10 mouse cellular contexts compared by ENCODE assay signal in the genomic region with DNA sequence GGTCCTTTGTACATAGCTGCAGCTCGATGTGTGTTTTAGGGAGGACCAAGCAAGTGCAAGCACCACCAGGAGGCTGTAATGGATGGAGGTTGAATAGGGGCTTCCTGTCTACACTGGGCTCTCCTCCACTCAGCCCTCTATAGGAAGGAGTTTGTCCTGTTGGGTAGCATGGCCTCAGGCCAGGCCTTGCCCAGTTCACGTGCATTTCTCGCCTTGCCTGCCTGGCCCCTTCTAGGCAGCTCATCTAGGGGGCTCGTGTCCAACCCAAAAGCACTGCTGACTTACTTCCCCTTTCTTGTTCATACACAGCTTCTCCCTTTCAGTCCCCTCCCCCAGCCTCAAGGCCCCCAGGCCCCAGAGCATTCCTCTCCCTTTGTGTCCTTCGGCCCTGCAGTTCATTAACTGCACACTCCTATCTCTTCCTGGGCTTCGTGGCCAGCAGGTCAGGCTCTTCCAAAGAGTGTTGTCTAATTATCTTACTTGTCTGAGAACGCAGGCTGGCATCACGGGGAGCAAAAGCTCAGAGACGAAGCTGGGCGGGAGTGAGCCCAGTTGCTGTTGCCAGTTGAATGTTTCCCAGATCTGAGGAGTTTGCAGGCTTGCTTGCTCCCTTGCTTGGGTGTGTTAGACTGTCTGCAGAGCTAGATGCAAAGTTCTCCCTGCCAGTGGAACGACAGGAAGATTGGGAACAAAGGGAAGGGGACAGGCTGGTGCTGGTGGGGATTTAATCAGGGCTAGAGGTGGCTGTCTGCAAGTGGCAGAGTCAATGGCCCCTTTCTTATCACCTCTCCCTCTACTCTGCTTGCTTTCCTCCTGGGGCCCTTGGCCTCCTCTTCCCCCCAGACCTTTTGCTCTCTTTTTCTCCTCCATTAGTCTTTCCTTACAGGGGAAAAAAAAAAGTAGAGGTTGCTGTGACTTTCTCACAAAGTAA.
A peak's percentile ranks its signal among the peaks of the same experiment; 100 is the strongest.
DNase-seq lines count a peak whose midpoint lies in the region; ATAC-seq and TF ChIP-seq lines count a peak whose summit lies in the region.
"Had no signal": no experiment of that assay in that cellular context is flagged by ENCODE, and none has a peak within 500 bp of the region (broad histone marks: within the 10 kb centered on the region; RNA-seq: fewer than 3 reads in every experiment).

No protein-coding gene starts in this region.

- peak; percentile 37; the same call in 1 of the 2 replicates for ATAC-seq in heart, embryonic 14.5 days (ENCODE audit: insufficient number of reproducible peaks, insufficient read depth, low FRiP score, low read depth)
- ATAC-seq in forebrain, embryonic 11.5 days (replicated peaks; ENCODE audit: low FRiP score), result peak; percentile 61
- peak; percentile 93 for ATAC-seq in megakaryocyte progenitor cell, adult 5-6 weeks (replicated peaks; ENCODE audit: poor library complexity)
- ATAC-seq in inflammation-experienced regulatory T-cells, adult 6 months, result no peak

- WGBS in heart, embryonic 14.5 days, result 18% methylated on average over 11 of the region's 11 CpGs
- 27% methylated on average over 11 of the region's 11 CpGs for WGBS in heart, adult 2 months
- 17% methylated on average over 11 of the region's 11 CpGs for WGBS in forebrain, embryonic 11.5 days

- no peak for DNase-seq in heart, adult 2 months
- peak; percentile 41 for DNase-seq in A20 (ENCODE audit: low read depth, low spot score)
- DNase-seq in forebrain, embryonic 11.5 days (ENCODE audit: low spot score), result no peak
- DNase-seq in thymus, postnatal 25 days, result no peak
- DNase-seq in thymus, postnatal 0 days (ENCODE audit: low spot score), result no peak
- DNase-seq: thymus, adult 2 months had no signal

- H3K27me3 ChIP-seq in heart, embryonic 14.5 days (ENCODE audit: control insufficient read depth, insufficient read depth, low read length), result no peaks in the 10 kb centered on the region
- no peaks in the 10 kb centered on the region for H3K27me3 ChIP-seq in heart, adult 2 months (ENCODE audit: control insufficient read depth, insufficient read depth, low read length)
- no peaks in the 10 kb centered on the region for H3K27me3 ChIP-seq in forebrain, embryonic 11.5 days (ENCODE audit: control insufficient read depth, insufficient read depth, low read length)

- intact Hi-C loops in heart, adult 2 months (cut with DNase I), result no loop called here

- H3K27ac ChIP-seq in heart, embryonic 14.5 days (replicated peaks in 1 of 2; ENCODE audit: control insufficient read depth in 1 of 2, insufficient read depth in 1 of 2, low read depth in 2 of 2, low read length in 2 of 2), result peak overlapping the region; percentile 71 to 86
- H3K27ac ChIP-seq in heart, adult 2 months, result no peak overlapping the region
- H3K27ac ChIP-seq in forebrain, embryonic 11.5 days (ENCODE audit: low read depth, low read length), result no peak overlapping the region
- H3K27ac ChIP-seq: kidney, postnatal 0 days had no signal

- TF ChIP-seq POLR2A in heart, adult 2 months (IDR thresholded peaks at IDR 0.05; ENCODE audit: insufficient read depth, low read depth, low read length), result no peak

- no peak for TF ChIP-seq EP300 in heart, adult 2 months (IDR thresholded peaks at IDR 0.05; ENCODE audit: insufficient read depth, low read depth, low read length)

- no peak for TF ChIP-seq CTCF in heart, adult 2 months (IDR thresholded peaks at IDR 0.05)

- peak overlapping the region; percentile 35 for H3K4me2 ChIP-seq in heart, embryonic 14.5 days (ENCODE audit: low read length)
- H3K4me2 ChIP-seq in forebrain, embryonic 11.5 days (ENCODE audit: low read depth, low read length, severe bottlenecking), result no peak overlapping the region

- H3K4me1 ChIP-seq in heart, embryonic 14.5 days (ENCODE audit: control insufficient read depth in 2 of 2, insufficient read depth in 2 of 2, low read length in 2 of 2), result peaks cover 26 to 34% of the 10 kb centered on the region in 2 experiments
- peaks cover 4% of the 10 kb centered on the region; the same call in 1 of the 2 replicates for H3K4me1 ChIP-seq in heart, adult 2 months (ENCODE audit: control insufficient read depth, insufficient read depth, low read length)
- peaks cover 4% of the 10 kb centered on the region; the same call in 1 of the 2 replicates for H3K4me1 ChIP-seq in forebrain, embryonic 11.5 days (replicated peaks; ENCODE audit: control insufficient read depth, insufficient read depth, low read length)

- H3K36me3 ChIP-seq in heart, embryonic 14.5 days (ENCODE audit: control insufficient read depth, insufficient read depth, low read length), result peaks cover 60% of the 10 kb centered on the region
- no peaks in the 10 kb centered on the region for H3K36me3 ChIP-seq in heart, adult 2 months (ENCODE audit: control insufficient read depth, insufficient read depth, low read length)
- H3K36me3 ChIP-seq in forebrain, embryonic 11.5 days (ENCODE audit: control insufficient read depth, insufficient read depth, low read length), result no peaks in the 10 kb centered on the region

- no peaks in the 10 kb centered on the region for H3K79me2 ChIP-seq in heart, adult 2 months (replicated peaks; ENCODE audit: control insufficient read depth, insufficient read depth, low read length)

- H3K4me3 ChIP-seq in heart, embryonic 14.5 days (ENCODE audit: control insufficient read depth in 1 of 2, insufficient read depth in 1 of 2, low read depth in 1 of 2, low read length in 2 of 2), result no peak overlapping the region
- H3K4me3 ChIP-seq in heart, adult 2 months, result no peak overlapping the region
- no peak overlapping the region for H3K4me3 ChIP-seq in forebrain, embryonic 11.5 days (ENCODE audit: low read depth, low read length)

- H3K9ac ChIP-seq in heart, embryonic 14.5 days (ENCODE audit: low read length), result peak overlapping the region; percentile 55; the same call in 1 of the 2 replicates
- no peak overlapping the region for H3K9ac ChIP-seq in heart, adult 2 months (ENCODE audit: low read depth, low read length)
- H3K9ac ChIP-seq in forebrain, embryonic 11.5 days (ENCODE audit: low read length), result peak overlapping the region; percentile 2; the same call in 1 of the 2 replicates

- no peaks in the 10 kb centered on the region for H3K9me3 ChIP-seq in heart, embryonic 14.5 days (ENCODE audit: control insufficient read depth, low read length)
- H3K9me3 ChIP-seq in forebrain, embryonic 11.5 days (ENCODE audit: control insufficient read depth, low read length), result no peaks in the 10 kb centered on the region

Comparison
In these comparisons a context has a peak if more than half of its experiments do, and no peak if none do; other contexts are left out.
1. H3K27ac ChIP-seq: peak in heart, embryonic 14.5 days (2 of 2); none in heart, adult 2 months (single experiment) and forebrain, embryonic 11.5 days (single experiment).